Mouse (Mus musculus) urinary bladder, postnatal 14 days (tissue): Measurements from ENCODE around the gene Actl7b.

Experiments
- DNase-seq: peaks from one replicate; pipeline ENCODE4 v3.0.0; 2021; ENCODE audit warnings: low spot score

Actl7b gene

DNA sequence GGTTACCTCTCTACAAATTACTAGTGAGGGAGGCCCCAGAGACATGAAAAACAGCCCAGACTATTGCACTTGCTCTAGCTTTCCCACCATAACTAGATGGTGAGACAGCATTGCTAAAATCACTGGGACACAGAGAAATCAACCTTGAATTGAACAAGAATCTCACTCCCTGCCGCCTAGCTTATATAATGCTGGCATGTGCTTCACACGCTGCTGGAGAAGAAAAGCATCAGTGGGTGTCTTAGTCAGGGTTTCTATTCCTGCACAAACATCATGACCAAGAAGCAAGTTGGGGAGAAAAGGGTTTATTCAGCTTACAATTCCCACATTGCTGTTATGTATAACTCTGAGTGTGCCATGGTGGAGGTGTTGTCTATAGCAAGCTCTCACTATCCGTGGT, 28.1 kb downstream of the Actl7b start:
- no peak for DNase-seq

DNA sequence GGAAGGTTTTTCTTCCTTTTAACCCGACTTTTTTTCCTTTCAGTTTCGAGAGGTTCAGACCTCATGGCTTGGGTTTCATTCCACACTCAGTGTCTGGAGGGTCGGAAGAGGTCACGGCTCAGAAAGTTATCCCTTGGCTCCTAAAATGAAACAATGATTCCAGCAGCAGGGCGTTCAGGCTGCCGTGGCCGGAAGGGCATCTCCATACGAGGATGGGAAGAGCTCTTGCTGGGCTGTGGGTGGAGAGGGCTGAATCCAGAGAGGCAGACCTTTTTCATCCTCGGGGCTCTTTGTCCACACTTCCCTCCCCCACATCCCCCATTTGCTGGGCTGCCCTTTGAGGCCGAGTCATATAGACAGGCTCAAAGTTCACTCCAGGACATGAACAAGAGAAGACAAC, 39.0 kb downstream of the Actl7b start:
- no peak for DNase-seq

DNA sequence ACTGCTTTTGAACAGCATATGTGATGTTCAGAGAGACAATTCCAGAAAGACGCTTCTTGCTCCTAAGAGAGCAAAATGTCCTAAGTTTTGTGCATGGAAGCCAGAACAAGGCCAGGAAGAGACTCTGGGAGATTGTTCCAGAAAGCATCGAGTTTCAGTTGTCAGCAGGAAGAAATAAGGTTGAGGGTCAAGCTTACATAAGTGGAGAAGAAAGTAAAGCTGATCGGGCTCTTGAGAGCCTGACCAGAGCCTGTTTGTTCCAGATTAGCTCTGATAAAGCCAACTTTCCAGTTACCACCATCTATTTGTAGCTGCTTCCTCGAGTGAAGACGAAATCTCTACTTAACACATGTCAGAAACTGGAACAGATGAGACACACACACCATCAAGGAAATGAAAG, 42.6 kb downstream of the Actl7b start:
- DNase-seq: no peak

DNA sequence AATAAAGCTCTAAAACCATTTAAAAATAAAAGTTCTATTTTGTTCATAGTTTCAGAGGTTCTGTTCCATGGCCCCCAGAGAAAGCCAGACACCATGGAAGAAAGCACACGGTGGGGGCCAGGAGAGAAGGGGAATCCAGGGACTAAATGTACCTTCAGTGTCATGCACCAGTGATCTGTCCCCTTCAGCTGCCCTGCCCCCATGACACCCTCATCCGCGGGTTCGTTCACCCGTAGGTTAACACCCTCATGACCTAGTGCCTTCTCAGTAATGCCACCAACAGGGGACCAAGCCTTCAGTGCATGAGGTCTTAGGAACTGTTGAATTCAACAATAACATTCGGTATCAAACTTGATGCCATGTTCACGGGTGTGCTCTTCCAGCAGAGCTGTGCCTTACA, 44.8 kb downstream of the Actl7b start:
- DNase-seq: no peak
